Mouse (Mus musculus): ENCODE measurements around the gene Prune2.
A peak's percentile ranks its signal among the peaks of the same experiment; 100 is the strongest.

The Prune2 gene

DNA sequence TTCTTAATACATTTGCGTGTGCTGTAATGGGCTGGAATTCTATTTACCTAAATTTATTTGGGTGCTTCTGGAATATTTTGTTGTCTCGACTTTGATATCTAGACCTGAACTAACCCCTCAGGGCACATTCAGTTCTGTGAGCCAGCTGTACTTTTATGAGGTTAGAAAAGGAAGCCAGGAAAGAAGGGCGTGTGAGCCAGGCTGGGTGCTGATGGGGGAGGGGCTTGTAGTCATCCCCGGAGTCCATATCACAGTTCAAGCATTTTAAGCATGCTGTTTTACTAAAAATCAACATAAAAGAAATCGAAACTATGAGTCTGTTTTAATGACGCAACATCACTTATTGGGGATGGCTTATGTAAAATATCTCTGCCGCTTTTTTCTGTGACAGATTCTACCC, 42.0 kb downstream of the Prune2 start:
- peak; percentile 8 to 11 for DNase-seq (ENCODE audit: low spot score in 2 of 2)

DNA sequence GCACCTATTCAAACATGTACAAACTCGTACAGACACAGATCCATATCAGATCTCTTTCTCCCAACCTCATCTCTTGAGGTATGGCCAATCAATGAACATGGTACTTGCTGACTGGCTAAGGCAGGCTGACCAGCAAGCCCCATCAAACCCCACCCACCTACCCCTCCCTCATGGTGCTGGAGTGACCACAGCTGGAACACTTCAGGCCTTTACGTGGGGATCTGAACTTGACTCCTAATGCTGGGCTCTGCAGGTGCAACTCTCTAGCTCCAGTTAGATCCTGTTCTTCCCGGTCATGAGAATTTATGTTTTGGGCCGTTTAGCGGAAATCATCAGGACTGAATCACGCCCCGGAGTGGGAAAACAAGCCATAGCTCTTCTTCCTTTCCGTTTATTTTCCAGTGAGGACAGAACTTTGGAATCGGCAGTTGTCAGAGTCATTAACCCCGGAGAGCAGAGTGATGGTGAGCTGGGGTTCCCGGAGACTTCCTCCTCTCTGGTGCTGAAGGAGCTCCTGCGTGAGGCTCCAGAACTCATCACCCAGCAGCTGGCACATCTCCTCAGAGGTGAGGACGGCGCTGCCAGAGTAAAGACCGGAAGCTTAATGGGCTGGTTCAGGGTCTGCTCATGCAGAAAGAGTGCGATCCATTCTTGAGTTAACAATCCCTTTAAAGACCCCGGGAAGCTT, 50.4 kb downstream of the Prune2 start:
- no peak for DNase-seq (ENCODE audit: low spot score in 2 of 2)

DNA sequence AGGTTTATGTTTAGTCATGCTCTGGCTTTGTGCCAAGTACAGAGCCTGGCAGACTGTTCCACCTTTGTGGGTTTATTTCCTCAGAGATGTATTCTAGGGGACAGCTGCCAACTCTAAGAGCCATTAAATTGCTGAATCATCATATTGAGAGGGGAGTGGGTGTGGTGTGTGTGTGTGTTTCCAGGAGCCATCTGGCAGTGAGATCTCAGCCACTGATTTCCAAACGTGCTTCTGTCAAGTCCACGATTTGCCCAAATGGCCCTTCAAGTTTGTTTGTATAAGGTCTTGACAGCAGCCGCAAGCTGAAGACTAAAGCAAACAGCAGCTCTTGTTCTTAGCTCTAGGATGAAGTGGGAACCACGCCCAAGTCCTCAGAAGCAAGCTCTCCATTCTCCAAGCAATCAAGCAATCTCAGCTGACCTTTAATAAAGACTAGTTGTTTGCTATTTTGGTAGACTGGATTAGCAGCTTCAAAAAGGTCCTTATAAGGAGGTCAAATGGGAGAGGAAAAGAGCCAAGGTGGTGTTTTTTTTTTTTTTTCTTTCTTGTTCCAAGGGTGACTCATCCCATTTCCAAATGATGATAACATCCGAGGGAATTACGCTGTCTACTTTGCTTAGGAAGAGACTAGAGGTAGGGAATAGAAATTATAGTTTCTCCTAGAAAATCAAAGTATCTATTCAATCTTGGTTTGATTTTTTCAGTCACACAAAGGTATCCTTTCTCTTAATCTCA, 55.5 kb downstream of the Prune2 start:
- no peak for DNase-seq (ENCODE audit: low spot score in 2 of 2)

DNA sequence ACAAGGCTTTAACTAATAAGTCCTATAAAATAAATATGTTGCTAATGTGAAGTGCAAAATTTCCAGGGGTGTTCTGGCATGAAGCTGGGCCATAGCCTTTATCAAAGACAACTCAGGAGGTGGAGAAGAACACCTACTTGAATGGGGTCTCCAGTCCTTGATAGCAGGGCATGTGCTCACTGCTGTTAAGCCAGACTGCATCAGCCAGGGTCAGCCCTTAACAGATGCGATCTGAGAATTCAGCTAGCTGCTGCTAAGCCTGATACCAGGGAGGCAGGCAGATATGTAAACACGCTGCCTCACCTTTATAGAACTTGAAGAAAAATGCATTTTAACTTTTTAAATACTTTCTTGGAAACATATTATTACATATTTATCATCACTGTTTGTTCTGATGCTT, 57.2 kb downstream of the Prune2 start:
- DNase-seq (ENCODE audit: low spot score in 2 of 2): no peak

DNA sequence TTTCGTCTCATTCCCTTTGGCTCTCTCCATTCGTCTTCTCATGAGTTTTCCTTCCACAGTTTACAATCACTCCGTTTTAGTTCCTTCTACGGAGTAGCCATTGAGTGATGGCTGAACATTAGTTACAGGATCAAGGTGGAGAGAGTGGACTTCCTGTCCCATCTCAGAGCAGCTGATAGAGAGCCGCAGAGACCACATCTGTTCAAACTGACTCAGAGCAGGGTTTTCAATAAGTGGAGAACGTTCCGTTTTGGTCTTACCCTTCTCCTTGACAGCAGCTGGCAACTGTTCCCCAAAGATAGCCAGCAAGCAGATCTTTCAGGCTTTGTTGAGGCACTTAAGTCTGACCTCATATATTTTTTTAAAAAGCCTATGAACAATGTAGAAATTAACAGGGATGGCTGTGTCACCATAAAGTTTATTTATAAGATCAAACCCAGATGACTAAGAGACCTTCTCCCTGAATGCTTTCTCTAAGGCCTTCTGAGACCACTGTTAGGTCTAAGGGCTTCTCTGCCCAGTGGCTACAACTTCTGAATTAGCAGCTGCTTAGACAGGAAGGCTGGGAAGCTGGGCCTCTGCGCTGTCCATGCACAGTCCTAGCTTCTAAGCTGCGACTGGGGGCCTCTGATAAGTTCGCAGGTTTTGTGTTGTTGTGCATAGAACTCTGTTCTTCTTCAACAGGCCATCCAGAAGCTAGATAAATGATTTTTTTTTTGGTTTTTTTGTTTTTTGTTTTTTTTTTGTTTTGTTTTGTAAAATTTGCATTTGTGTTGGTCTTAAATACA, 58.6 kb downstream of the Prune2 start:
- DNase-seq (ENCODE audit: low spot score in 2 of 2): no peak

DNA sequence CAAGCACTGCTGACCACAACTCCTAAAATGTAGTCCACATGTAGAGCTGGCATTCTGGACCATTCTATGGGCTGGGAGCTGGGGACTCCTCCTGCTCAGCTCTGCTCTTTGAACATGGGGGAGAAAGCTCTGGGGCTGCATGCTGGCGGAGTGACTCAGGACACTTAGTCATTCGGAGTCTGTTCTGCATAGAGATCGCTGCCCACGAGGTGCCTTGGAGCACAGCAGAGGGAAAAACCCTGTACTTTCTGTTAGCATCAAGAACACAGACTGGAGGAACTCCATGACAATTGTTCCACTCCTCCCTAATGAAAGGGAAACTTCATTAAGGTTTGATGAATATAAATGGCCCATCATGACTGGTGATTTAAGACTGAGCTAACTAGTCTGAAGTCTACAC, 68.8 kb downstream of the Prune2 start:
- DNase-seq (ENCODE audit: low spot score in 2 of 2): no peak

DNA sequence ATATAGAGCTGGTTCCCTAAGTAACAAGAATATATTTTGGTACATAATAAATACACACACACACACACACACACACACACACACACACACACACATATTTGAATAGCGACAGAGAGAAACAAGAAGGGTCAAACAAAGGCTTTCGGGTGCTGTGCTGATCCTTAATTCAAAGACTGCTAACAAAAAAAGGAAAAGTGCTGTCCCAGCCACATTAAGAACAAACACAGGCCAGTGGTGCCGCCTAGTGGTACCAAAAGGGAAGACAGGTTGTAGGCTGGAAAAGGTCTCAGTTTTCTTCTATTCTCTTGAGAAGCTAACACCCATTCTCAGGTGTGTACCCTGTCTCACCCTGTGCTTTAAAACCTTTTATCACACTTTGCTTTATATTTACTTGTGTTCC, 74.4 kb downstream of the Prune2 start:
- peak in 1 of 2 experiments; percentile 6 for DNase-seq (ENCODE audit: low spot score in 2 of 2)

DNA sequence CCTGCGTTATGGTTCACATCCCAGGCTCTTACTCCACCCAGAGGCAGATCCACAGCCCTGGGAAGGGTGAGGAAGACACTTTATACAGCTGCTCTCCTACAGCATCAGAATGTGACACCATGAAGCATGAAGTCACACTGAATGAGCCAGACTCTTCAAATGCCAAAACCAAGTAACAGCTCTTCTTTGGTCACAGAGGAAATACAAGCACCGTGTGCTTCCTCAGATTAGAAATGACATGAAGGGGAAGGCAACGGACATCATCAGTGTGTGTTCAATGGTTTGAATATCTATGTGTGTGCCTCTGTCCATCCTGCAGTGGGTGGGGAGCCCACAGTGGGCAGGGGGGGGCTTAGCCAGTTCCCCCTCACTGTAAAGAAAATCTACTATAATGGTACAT, 76.4 kb downstream of the Prune2 start:
- DNase-seq (ENCODE audit: low spot score in 2 of 2): no peak

DNA sequence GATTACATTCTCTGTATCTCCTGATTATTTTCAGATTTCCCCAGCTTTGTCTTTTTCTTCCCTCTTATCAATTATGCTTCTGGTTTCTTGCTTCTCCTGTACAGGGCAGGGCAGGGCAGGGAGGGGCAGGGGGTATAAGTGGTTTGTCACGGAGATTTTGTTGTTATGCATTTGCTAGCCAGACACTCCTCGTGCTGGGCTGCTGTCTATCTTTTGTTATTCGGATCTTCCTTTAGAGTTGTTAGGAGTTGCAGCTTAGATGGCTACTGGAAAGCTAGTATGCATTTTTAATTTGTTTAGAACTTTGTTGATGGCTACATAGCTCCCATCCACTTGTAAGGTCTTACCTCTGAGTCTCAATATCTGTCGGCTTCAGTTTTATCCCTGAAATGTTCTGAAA, 91.0 kb downstream of the Prune2 start:
- DNase-seq (ENCODE audit: low spot score in 2 of 2): no peak

DNA sequence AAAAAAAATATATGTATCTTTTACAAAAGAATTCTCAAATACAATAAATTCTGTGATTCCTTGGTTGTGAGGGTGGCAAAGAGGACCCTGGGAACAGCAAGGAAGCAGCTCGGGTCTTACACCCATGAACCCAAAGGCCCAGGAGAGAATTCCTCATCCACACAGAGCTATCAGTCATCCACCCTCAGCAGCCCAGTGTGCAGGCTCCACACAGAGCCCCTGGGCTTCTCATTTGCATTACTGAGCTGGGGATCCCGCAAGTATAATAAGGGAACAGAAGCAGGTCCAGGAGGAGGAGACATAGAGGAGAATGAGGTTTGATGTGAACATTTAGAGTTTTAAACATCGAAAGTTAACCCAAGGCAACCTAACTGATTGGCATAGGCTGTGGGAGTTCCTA, 100.0 kb downstream of the Prune2 start:
- no peak for DNase-seq (ENCODE audit: low spot score in 2 of 2)

DNA sequence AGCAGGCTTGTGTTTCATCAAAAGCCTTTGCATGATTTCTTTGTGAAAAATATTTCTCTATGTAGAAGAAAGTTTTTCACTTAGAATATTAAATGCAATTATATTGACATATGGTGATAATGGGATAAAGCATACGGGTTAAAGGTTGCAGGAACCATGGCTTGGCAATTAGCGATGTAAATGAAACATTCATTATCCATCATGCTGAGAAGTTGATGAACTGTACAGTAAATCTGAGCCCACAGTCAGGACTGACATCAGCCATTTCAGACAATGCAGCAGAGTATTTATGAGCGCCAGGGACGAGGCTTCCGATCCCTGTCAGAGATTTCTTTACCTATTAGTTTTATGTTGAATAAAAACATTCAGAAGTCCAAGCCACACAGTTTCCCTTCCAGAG, 104.2 kb downstream of the Prune2 start:
- no peak for DNase-seq (ENCODE audit: low spot score in 2 of 2)

DNA sequence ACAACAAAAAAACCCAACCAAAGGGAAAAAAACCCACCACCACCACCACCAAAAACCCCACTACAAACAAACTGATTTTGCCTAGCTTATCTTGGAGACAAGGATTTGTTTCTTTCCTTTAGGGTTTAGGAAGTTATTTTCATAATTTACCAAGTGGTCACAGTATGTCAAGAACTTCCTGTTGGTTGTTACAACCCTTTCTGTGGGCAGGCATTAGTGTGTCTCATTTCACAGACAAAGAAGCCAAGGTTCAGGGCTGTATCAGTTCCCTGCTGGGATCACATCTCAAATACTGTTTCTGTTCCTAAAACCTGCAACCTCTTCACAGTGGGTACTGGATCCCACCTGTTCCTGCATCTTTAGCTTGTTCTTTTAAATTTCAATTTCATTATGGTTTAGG, 108.5 kb downstream of the Prune2 start:
- DNase-seq (ENCODE audit: low spot score in 2 of 2): no peak

DNA sequence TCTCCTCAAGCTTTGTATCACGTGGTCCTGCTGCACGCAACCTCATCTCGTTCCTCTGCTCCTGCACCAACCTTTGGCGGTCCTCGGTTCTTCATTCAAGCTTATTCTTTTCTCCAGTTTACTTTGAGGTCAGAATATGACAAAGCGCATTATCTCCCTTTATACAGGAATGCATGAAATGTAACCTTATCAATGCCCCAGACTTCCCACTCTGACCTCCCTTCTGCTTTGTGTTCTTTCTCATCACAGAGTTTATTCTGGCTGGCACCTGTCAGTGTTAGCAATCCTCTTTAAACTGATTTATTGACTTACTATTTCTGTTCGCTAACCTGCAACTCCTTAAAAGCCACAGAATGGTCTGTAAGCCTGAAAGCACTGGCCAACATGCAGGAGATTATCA, 113.1 kb downstream of the Prune2 start:
- no peak for DNase-seq (ENCODE audit: low spot score in 2 of 2)

DNA sequence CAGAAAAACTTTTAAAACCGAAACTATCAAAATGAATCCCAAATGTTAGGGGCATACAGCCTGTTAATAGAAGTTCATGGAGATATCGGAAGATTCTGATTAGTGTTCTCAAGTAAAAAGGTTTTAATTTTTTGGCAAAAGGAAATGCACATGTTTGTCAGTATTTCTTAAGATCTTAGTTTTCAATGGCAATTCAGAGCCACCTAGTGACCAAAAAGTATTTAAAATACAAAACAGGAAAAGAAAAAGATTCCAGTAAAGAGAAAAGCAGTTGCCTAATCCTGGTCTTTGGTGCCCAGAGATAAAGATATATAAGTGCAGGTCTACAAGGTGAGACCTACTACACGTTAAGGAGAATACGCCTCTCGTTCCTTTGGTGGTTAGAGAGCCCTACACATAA, 115.3 kb downstream of the Prune2 start:
- no peak for DNase-seq (ENCODE audit: low spot score in 2 of 2)

DNA sequence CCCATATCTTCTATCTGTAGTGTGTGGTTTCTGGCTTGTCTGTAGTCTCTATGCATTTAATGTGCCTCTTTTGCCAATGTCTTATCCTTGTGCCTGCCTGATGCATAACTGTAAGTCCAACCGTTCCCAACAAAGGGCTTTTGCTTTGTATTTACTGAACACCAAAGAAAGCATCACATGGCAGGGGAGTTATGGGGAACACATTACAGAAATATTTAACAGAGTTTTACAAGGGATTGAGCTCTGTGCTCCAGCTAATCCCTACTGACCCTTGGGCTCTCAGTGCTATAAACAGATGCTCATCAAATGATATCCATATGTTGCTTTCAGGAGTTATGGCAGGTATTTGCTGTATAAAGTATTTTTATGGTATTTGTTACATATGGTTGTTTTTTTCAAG, 116.3 kb downstream of the Prune2 start:
- no peak for DNase-seq (ENCODE audit: low spot score in 2 of 2)

DNA sequence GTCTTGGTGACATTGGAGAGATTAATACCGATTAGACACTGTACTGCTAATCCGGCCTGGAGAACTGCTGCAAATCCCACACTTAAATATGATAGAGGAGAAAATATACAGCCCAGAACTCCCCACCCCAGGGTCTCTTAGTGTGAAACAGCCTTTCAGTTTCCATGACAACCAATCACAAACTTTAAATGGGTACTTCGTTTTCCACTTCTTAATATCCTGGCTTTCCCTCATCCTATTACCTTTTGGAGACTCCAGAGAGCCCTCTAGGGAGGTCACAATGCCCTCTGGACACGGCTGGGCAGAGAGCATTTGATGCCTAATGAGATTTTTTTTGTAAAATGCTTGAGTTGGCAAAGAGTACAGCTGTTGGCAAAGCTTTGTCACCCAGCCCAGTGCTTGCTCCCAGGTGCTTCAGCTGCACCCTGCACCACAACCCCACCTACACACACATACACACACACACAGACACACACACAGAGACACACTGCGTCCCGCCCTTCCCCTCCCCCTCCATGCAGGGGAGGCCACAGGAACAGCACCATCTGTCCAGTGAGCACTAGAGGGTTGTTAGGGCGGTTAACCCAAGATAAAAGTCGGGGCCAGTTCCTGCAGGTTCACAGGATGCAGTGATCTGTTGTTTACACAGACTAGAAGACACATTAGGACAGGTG, 122.9 kb downstream of the Prune2 start:
- DNase-seq (ENCODE audit: low spot score in 2 of 2): no peak

DNA sequence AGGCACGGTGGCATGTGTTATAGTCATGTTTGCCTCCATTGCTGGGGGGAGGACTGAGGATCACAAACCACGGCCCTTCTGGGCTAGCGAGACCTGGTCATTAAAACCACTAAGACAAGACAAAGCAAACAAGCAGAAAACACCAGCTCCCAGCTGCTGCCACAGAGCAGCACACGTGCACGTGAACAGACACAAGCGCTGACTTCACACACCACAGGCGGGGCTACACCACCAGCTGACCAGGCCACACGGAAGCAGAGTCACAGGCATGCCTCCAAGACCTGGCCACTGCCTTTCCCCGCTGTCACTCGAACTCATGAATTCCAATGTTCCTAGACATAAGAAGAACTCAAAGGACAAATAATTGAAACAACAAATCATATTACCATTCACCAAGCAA, 125.5 kb downstream of the Prune2 start:
- DNase-seq (ENCODE audit: low spot score in 2 of 2): no peak

DNA sequence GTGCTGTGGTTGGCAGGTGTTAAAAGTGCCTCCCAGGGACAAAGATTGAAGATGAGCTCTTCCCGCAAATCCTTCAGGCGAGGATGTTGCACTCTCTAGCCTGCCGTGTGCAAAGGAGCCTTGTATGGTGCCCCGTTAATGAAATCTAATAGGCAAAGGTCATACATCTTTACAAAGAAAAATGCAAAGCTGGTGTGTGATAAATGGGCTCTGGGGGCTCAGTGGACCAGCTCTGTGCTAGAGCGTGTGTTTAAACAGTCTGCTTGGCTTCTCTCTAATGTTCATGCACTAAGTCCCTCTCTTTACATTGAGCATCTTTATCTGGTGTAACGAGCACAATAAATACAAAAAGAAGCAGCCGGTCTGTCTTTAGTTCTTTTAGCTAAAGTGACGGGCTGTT, 138.1 kb downstream of the Prune2 start:
- DNase-seq (ENCODE audit: low spot score in 2 of 2): no peak

DNA sequence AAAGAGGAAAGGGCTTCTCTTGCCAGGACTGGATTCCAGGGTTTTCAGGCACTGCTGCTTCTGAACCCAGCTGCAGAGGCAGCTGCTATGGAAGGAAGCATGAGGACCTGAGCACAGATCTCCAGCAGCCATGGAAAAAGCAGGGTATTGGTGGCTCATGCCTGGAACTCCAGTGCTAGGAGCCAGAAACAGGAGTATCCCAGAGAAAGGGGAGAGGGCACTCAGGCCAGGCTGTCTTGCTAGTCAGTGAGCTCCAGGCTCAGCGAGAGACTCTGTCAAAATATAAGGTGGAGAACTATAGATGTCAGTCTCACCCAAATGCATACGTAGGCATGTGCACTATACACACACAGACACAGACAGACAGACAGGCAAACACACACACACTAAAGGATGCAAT, 140.4 kb downstream of the Prune2 start:
- no peak for DNase-seq (ENCODE audit: low spot score in 2 of 2)

DNA sequence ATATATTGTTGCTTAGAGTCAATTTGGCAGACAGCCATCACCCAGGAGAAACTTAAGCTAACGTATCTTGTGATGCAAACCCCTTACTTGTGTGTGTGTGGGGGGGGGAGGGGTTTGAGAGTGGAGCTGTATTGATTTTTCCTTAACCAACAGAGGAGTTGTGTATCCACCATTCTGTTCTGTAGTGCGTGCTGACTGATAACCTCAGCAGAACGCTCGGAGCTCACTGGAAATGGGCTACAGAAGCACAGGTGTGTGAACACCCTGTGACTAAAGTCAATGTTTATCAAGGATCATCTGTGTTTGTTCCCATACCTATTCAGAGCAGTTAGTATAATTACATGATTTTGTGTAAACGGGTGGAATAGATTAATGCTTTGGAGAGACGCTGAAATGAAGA, 141.3 kb downstream of the Prune2 start:
- no peak for DNase-seq (ENCODE audit: low spot score in 2 of 2)

DNA sequence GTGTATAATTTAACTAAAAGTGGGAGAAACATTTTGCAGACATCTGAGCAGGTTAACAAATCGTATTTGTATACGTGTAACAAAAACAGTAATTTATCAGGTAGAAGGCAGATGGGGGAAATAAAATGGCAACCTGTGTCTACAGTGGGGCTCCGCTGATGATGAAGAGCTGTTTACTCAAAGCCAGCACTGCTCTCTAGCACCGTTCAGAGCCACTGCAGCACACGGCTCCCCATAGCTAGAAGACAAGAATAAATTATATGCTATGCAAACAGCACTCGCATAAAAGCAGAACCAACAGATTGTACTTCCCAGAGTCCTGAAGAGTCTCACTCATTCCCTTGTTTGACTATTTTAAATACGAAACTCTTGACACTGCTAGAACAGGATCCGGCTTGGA, 152.9 kb downstream of the Prune2 start:
- DNase-seq (ENCODE audit: low spot score in 2 of 2): no peak

DNA sequence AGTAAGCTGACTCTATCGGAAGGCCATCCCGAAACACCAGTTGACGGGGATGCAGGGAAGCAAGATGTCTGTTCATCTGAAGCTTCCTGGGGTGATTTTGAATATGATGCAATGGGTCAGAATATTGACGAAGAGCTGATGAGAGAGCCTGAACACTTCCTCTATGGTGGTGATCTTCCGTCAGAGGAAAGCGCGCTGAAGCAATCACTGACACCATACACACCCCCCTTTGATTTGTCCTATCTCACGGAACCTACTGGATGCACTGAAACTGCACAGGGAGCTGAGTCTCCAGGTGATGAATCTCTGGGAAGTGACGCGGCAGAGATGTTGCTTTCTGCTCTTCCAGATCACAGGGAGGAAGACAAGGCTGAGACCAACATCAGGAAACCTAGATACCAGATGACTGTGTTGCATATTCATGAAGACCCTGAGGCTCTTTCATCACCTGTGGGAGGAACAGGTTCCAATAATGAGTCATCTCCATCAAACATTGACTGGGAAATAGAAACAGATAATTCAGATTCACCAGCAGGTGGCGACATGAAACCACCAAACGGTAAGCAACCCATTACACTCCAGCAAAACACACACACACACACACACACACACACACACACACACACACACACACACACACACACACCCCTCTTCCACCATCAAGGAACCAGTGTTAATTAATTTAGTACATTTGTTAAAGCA, 168.3 kb downstream of the Prune2 start:
- peak; percentile 12 to 27 for DNase-seq (ENCODE audit: low spot score in 2 of 2)
